Mouse (Mus musculus) heart, adult 2 months (tissue): ENCODE measurements around the gene Col18a1.

ENCODE experiments used
- CTCF ChIP-seq: fragments of 200-600 bp; IDR thresholded peaks from 2 replicates; pipeline ENCODE4 v1.8.1; 2022; ENCODE audit warnings: antibody characterized with exemption, mild to moderate bottlenecking, moderate library complexity
- EP300 ChIP-seq: fragments of 200-500 bp; IDR thresholded peaks from 2 replicates; pipeline ENCODE4 v1.6.1; 2011; ENCODE audit warnings: low read depth, low read length, control low read depth; ENCODE audit not compliant: insufficient read depth

GRCm38 (mm10) chr10:77190967-77191915 is 24.9 kb upstream of the Col18a1 start:
- TF ChIP-seq CTCF (no peak), EP300 (no peak)
